Mouse (Mus musculus): ENCODE measurements around the gene Camta2. TPM values are rescaled to one million over a fixed set of nuclear protein-coding genes. Genes with fewer than 3 reads are reported as not detected.

Gene Camta2
- total RNA-seq, 2 experiments from 2014 or later: 288 to 296 TPM

DNA sequence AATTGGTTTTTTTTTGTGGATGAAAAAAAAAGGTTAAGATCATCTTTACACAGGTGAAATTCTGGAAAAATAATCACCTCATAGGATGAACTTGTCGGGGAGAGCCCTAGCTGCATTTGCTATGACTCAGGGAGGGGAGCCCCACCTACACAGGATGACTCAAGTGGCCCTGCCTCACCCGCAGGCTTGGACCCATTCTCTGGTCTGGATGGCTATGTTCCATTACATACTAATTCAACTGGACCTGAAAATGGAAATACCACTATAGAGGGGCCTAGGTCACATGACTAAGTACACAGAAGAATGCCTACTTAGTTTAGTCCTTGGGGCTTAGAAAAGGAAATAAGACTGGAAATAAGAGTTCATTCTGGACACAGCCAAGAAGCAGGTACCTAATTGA is 36.5 kb downstream of the Camta2 start:
- no peak for DNase-seq (ENCODE audit: low spot score in 2 of 2)

DNA sequence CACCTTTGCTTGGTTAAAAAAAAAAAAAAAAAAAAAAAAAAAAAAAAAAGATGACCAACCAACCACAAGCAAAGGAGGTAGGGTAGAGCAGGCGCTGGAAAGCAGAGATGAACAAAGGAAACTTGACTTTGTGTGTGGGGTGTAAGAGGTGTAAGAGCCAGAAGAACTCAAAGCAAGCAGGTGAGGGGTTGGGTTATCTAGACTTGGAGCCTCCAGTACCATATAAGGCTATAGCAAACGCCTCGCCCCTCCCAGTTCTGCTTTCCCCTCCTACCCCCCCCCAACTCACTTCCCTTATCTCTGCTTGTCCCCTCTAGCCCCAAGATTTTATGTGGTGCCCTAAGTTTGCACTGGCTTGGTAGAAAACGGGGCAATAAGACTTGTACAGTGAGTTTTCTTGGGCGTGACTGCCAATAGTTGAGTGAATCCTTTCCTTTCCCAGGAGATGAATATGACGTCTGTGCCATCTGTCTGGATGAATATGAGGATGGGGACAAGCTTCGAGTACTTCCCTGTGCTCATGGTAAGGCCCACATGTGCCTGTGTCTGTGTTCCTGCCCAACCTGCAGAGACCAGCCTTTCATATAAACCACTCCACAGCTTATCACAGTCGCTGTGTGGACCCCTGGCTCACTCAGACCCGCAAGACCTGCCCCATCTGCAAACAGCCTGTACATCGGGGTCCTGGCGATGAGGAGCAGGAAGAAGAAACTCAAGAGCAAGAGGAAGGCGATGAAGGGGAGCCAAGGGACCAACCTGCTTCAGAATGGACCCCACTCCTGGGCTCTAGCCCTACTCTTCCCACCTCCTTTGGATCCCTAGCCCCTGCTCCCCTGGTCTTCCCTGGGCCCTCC is 37.4 kb downstream of the Camta2 start:
- no peak for DNase-seq (ENCODE audit: low spot score in 2 of 2)

DNA sequence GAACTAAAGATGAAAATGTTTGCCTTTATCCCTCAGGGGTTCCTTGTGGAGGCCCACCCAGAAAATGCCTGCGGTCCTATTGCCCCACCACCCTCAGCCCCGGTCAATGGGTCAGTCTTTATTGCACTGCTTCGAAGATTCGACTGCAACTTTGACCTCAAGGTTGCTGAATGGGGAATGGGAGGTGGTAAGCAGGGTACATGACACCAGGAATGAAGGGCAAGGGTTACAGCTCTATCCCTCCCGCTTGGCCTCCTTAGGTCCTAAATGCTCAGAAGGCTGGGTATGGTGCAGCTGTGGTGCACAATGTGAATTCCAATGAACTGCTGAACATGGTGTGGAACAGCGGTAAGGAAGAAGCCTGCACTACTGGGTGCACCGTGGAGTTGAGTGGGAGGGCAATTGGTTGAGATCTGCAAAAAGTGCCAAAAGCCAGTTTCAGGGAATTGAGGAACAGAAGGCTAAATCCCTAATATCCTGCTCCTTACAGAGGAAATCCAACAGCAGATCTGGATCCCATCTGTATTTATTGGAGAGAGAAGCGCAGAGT is 38.6 kb downstream of the Camta2 start:
- no peak for DNase-seq (ENCODE audit: low spot score in 2 of 2)

DNA sequence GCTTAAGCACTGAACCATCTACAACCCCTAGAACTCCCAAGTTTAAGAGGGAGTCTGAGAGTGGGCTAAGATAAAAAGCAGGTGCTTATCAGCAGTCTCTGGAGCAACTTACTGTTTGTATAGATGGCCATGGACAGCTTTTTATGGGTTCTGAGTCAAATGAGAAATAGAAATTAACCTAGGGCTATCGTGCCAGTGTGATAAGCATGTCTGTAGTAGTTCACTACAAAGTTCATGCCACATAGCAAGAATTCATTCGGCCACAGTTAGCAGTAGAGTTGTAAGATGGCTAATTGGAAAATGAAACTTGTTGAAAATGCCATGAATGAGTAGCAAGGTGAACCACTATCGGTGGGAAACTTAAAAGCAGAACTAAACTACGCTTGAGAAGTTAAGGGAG is 39.4 kb downstream of the Camta2 start:
- DNase-seq (ENCODE audit: low spot score in 2 of 2): no peak

DNA sequence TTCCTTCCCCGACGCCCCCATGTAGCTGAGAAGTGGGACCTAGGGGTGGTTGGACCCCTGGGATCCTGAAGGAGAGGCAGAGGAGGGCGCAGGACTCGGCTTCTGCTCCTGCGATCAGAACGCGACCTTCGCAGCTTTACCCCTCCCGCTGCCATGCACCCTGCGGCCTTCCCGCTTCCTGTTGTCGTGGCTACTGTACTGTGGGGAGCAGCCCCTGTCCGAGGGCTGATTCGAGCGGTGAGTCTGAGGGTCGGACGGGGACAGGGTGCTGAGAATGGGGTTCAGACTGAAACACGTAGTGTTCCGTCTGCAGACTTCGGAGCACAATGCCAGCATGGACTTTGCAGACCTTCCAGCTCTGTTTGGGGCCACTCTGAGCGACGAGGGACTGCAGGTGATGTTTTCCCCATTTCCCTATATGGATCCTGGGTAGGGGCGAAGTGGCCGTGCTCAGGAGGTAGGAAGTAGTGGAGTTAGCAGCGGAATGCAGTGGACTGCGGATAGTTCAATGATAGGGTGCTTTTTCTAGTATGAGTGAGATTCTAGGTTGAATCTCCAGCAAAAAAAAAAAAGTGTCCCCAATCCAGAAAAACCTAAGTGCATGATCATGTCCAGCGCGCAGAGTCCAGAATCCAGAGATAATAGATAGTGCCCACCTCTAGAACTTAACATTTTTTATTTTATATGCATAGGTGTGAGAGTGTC is 40.0 kb downstream of the Camta2 start:
- no peak for DNase-seq (ENCODE audit: low spot score in 2 of 2)

DNA sequence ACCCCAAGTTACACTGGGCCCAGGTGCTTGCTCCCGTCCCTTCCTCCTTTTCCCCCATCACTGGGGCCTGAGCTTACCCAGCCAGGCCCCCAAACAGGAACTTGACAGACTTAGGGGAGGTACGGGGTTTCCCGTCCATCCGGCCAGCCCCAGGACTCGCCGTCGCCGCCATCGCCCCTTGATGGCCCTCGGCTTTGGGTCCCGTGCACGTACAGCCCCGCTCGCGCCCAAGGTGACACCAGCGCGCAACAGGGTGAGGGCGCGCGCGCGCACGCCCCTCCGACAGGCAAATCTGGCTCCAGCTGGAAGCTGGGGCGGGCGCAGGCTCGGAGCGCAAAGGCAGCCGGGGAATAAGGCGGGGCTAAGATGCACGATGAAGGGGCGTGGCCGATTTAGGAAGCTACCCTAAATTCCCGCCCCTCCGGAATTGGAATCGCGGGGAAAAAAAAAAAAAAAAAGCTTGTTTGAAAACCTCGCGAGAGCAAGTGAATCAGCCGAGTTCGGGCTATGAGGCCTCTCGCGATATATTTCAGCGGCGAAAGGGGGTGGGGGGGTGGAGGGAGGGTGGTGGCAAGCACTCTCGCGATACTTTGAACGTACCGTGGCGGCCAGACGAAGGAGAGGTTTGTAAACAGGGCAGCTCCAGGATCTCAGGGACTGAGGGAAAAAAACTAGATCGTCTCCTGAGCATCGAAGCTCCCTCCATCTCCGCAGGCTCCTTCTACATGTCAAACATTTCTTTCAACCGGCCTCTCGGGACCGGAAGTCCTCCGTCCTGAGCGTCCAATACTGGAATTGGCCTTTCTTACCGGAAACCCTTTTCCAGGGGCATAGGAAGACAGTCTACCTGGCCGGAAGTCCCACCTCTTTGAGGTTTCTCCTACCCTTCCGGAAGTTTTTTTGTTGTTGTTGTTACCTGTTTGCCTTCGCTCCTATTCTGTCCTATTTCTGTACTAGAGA is 40.9 kb downstream of the Camta2 start, which contains the start of the genes Rnf167 and Slc25a11:
TSS of gene Rnf167 (plus strand) at position 545 of the 960 bp plus-strand sequence.
TSS of gene Slc25a11 (minus strand) at position 789 of the 960 bp plus-strand sequence.
- DNase-seq (ENCODE audit: low spot score in 2 of 2): peak; percentile 94 to 98

DNA sequence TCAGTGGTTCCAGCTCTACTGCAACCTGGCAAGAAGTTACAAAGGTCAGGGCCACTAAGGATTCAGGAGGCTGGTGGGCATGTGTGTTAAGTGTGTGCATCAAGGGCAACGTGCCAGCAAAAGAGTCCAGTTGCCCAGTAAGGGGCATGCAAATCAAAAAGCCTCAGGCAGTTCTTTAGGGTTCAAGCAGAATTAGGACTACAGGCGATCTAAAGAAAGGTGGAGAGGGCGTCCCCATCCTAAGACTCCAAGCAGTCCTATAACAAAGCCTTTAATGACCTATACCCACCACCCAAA is 41.7 kb downstream of the Camta2 start:
- no peak for DNase-seq (ENCODE audit: low spot score in 2 of 2)

DNA sequence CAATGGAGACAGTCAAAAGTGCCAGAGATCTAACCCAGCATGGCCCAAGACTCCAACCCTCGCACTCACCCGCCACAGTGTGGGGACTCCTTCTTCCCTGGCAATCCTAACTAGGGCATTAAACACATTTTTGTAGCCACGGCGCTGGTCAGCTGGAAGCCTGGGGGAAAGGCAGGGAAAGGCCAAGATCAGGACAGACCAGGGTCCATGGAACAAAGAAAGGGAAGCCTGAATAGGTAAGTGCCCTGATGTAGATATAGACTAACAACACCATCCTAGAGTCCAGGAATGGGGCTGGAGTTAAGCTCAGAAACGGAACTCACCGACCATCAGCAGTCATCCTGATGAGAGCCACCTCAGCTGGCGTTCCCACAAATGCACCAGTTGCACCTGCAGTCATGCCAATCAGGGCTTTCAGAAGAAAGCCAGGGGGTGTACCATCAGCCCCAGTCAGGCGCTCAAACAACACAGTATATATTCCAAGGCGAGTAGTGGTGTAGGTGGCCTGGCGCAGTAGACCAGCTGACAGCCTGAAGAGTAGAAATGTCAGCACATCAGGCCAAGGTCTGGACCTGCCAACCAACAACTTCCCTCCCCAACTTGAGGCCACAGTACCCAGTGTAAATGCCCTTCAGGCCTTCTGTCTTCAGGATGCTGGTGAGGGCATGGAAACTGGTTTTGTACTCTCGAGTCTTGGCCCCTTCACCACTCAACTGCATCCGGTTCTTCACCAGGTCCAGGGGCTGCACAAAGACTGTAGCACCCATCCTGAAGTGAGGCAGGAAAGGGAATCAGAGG is 42.2 kb downstream of the Camta2 start:
- DNase-seq (ENCODE audit: low spot score in 2 of 2): no peak

DNA sequence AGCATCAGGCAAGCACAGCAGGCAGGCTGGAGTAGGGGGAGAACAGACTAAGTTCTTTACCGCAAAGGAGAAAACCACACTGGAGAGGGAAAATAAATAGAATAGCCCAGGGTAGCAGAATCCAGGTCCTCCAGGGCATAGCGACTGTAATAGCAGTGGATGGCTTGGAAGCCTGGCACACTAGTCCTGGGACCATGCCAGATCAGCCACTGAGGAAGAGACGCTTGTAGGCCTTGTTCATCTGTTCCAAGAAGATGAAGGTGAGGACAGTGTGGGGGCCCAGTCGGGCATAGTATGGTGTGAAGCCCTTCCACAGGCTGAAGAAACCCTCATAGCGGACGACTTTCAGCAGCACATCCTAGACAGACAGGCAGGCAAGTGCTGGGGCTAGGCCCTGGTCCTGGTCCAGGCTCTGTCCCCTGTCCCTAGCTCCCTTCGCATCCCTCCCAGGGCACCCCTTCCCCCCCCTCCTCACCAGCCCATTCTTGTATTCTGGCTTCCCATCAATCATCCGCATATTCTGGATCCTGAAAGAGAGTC is 43.3 kb downstream of the Camta2 start:
- DNase-seq (ENCODE audit: low spot score in 2 of 2): no peak

DNA sequence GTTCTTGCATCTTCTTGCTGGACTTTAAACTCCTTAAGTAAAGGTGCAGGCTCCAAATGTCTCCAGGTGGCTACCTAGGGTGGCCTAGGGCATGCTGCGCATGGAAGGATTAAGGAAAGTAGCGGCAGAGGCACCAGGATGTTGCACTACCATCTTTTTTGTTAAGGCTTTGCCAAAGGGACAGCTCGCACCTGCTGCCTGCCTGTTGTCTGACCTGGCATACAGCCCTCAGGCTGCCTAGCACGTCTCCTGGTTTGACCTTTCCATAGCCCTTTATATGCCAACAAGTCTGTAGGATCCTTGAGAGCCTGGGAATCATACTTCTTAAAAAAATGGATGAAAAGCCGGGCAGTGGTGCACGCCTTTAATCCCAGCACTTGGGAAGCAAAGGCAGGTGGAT is 44.9 kb downstream of the Camta2 start:
- no peak for DNase-seq (ENCODE audit: low spot score in 2 of 2)

DNA sequence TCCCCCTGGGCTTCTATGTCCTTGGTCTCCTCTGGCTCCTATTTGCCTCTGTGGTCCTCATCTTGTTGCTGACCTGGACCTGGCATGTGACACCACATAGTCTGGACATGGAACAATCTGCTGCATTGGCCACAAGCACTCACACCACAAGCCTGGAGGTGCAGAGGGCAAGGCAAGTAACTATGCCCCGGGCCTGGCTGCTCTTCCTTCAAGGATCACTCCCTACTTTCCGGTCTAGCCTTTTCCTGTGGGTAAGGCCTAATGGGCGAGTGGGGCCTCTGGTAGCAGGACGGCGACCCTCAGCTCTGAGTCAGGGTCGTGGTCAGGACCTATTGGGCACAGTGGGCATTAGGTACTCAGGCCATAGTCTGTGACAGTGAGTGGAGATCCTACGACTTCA is 46.7 kb downstream of the Camta2 start:
- DNase-seq (ENCODE audit: low spot score in 2 of 2): no peak

DNA sequence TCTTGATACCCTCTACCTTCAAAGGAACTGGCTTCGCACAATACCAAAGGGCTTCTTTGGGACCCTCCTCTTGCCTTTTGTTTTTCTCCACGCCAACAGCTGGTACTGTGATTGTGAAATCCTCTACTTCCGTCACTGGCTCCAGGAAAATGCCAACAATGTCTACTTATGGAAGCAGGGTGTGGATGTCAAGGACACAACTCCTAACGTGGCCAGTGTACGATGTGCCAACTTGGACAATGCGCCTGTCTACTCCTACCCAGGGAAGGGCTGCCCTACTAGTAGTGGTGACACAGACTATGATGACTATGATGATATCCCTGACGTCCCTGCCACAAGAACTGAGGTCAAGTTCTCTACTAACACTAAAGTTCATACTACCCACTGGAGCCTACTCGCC is 47.9 kb downstream of the Camta2 start:
- no peak for DNase-seq (ENCODE audit: low spot score in 2 of 2)

DNA sequence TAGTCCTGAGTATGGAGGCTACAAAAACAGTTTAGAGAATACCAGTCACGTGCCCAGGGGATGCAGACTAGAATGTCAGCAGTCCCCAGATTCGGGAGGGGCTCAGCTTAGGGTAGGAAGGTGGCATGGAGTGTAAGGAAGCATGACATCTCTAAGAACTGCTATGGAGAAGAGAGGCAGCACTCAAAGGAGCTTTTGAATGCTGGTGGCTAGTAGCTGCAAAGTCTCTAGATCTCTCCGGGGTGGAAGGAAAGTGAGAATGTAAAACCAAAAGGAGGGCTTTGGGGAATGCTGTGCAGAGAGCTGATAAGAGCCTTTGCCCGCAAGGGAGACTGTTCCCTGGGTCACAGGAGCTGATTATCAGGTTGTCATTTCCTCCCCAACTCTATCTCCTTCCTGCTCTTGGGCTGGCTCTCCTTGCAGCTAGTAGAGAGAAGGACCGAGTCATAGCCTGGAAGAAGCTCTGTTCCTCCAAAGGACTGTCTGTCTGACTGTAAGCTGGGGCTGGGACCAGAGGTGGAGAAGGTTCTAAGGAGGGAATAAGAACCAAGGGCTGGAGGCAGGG is 49.1 kb downstream of the Camta2 start, which contains the start of gene Gp1ba:
TSS of gene Gp1ba (plus strand) at position 409 of the 565 bp plus-strand sequence.
- DNase-seq (ENCODE audit: low spot score in 2 of 2): no peak

DNA sequence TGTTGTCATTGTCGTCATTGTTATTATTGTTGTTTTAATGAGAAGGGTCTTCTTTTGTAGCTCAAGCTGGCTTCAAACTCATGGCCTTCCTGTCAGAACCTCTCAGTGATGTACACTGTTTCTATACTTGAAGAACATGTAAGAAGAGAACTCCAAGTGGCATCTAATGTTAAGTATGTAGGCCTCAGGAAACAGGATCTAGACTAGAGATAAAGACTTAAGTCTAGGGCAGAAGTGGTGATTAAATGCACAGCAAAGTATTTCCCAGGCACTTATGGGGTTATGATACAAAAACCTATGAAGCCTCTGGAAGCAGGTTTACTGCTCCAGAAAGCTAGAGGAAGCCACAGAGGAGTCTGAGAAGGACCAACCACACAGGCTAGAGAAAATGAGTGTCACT is 49.6 kb downstream of the Camta2 start:
- no peak for DNase-seq (ENCODE audit: low spot score in 2 of 2)

DNA sequence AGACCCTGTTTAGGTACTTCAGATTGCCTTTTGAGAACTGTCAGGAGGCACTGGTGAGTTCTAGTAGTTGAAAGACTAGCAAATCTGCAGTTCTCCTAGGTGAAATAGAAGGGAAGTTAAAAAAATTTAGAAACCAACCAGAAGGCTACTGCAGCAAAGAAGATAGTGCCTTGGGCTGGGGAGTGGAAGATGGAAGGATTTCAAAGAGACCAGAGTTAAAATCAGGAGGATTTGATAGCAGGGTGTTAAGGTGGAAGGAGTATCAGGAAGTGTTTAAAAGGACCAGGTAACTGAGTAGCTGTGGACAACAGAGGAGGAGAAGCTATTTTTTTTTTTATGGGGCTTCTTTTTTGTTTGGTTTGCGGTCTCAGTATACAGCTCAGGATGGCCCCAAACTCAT is 50.1 kb downstream of the Camta2 start:
- DNase-seq (ENCODE audit: low spot score in 2 of 2): no peak

DNA sequence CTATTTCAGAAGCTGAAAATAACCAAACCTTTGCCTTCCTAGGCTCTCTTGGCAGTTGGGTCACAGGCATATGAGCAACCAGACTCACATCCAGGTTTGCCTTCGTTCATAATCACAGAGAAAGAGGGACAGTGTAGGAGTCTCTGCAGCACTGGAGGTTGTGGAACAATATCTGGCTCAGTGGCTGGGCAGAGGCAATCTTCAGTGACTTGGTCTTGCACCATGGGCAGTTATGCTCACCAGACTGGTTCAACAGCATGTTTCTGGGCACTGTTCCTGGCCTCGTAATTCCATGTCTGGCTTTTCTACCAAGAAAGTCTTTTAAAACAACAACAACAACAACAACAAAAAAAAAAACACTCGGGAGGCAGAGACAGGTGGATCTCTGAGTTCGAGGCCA is 52.3 kb downstream of the Camta2 start:
- DNase-seq (ENCODE audit: low spot score in 2 of 2): no peak

DNA sequence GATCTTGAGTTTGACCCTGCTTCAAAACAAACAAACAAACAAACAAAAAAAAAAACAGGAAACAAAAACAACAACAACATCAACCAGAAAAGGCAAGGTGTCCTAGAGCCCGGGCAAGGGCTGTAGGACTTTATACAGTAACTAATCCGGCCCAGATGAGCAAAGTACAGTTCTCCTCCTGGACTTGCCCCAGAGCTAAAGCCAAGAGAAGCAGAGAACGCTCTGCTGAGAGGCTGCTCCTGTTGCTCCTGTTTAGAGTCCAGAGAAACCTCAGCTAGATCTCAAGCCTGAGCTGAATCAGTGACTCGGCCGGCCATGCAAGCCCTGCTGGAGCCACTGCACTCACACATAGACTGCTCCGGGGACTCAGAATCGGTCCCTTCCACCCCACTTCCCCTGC is 57.8 kb downstream of the Camta2 start:
- DNase-seq (ENCODE audit: low spot score in 2 of 2): no peak

DNA sequence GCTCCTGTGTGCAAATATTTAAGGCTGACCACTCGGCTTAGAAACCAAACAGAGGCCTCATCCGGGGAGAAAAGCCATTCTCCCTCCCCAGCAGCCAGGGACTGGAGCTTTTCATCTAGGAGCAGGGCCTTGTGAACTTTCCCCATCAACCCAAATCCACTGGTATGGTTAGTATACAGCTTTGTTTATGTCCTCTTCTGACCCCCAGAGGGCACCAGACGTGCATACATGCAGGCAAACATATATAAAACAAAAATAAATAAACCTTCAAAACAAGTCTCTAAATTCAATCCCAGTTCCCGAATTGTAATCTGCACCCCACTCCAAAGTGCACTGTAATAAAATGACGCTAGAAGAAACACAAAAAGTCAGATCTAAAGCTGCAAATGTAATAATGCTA is 58.3 kb downstream of the Camta2 start:
- no peak for DNase-seq (ENCODE audit: low spot score in 2 of 2)

DNA sequence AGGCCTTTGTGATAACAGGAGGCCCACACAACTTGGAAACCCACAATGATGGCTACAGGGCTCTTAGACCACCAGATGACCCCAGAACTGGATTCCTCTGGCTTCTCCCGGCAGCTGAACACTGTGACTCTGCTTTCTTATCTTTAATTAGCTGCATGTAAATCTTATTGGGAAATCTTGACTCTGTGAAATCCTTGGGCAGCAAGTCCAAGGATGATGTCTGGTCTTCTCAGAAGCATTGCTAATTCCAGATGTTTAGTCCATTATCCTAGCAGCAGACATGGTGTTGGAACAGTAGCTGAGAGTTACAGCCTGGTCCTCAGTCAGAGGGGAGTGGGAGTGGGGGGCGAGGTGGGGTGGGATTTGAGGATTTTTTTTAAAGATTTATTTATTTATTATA is 59.5 kb downstream of the Camta2 start:
- DNase-seq (ENCODE audit: low spot score in 2 of 2): no peak

DNA sequence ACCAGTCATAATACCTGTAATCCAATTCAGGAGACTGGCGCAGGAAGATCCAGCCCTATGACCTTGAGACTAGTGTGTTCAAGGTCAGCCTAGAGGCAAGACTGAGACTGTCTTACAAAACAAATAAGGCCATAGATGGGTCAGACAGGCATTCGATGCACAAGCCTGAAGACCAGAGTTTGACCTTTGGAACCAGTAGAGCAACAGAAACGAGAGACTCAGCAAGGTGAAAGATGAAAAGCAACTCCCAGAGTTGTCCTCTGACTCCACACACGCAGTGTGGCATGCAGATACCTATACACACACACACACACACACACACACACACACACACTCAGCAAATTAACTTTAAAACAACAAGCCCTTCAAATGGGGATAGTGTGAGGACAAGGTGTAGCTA is 61.0 kb downstream of the Camta2 start:
- no peak for DNase-seq (ENCODE audit: low spot score in 2 of 2)
